Mouse (Mus musculus): ENCODE results near the gene Upf3b.

- TF ChIP-seq POLR2A (IDR thresholded peaks at IDR 0.05; ENCODE audit: extremely low read depth, insufficient read depth, low read length), result no peak
- TF ChIP-seq CTCF (IDR thresholded peaks at IDR 0.05; ENCODE audit: extremely low read depth, insufficient read depth, low read length), result no peak
These were observed 24.5 kb downstream of the Upf3b start for GRCm38 (mm10) chrX:37085665-37086064.
